Mouse (Mus musculus) urinary bladder, postnatal 36 days (tissue): ENCODE results near the gene Lbhd1.
A peak's percentile ranks its signal among the peaks of the same experiment; 100 is the strongest.
"Not testable (repeated sequence)": the region's sequence is repeated elsewhere in the genome, so short reads cannot be mapped to it uniquely, and the experiment has no call there.

Source experiments
- DNase-seq, 2 experiments: peaks; one replicate each; pipeline ENCODE4 v3.0.0; 2022; ENCODE audit warnings: low spot score in 2 of 2, mixed read lengths in 1 of 2

Lbhd1 gene

DNA sequence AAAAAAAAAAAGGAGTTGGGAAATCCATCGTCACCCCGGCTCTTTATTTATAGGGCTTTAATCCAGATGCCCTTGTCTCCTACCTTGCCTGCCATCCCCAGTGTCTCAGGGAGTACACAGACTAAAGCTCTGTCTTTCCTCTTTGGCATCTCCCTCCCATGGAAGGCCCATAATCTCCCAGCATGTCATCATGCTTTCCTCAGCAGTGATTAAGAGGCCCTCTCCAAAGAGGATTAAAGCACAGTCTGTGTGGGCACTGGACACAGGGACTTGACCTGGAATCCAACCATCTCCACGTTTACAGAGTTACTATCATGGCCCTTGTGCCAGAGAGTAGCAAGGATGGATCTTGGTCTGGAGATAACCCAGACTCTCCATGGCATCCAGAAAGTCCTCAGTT lies at the start of gene Lbhd1, which contains the start of gene Gm49403:
Gene Lbhd1, plus strand, starts transcription at position 117 of the 400 bp plus-strand sequence.
Gene Gm49403, plus strand, starts transcription at position 315 of the 400 bp plus-strand sequence.
- no peak for DNase-seq

GRCm38 (mm10) chr19:8836327-8836726 lies 47.2 kb upstream of the Lbhd1 start:
- DNase-seq, result not testable (repeated sequence)

DNA sequence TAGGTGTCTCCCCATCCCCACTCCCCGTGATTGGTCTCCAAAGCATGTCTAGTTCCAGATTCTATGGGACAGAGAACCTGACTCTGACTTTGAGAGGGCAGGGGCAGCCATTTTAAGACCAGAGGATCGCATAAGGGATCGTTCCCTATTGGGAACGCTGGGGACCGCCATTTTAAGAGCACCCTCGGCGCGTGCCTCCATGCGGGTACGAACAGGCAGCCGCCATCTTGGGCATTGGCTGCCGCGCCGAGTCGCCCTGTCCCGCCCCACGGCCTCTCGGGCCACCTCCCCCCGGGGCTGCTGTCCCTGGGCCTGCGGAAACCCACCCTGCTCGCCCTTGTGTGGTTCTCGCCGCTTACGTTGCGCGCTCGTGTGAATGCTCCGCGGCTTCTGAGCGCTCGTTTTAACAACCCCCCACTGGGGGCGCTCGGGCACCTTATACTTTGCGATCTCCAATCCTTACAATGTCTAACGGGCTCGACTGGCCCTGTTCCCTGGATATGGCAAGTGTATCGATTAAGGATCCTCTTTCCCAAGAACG lies 46.2 kb upstream of the Lbhd1 start, which contains the start of gene Bscl2:
Gene Bscl2, plus strand, starts transcription at position 217 of the 541 bp plus-strand sequence.
- peak; percentile 80 to 82 for DNase-seq

GRCm38 (mm10) chr19:8838041-8838730 lies 45.3 kb upstream of the Lbhd1 start:
- DNase-seq, result no peak

DNA sequence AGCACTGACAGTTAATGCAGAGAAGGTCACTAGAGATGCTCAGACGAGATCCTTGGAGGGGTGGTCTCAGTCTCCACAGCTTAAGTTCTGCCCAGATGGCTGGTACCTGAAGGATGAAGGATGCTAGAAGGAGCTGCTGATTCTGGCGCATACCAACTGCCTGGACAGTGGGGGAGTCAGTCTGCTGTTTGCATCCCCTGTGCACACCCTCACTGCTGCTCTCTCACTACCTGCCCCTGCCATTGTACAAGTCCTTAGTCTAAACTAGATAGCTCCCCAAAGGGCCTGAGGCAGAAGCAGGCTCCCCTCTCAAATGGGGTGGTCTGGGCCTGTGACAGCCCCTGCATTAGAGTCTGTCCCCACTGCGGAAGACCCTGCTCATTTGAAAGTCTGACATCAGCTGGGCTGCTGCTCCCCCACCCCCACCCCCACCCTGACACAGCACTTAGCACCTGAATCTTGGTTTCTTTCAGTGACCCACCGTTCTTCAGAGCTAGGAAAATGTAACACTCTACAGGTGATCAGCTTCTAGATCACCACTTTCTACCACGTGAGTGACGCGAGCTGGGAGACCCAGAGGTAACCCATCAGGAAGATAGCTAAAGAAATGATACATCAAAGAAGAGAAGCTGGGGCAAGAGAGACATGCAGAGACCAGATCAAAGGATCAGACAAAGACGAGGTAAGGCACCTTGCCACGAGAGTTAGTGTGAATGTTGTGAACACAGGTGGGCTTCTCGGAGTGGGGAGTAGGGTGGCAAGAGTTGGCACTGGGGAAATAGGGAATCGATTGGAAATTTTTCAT lies 44.2 kb upstream of the Lbhd1 start, which contains the start of gene Gng3:
Gene Gng3, minus strand, starts transcription at position 92 of the 805 bp plus-strand sequence.
- DNase-seq, result no peak

DNA sequence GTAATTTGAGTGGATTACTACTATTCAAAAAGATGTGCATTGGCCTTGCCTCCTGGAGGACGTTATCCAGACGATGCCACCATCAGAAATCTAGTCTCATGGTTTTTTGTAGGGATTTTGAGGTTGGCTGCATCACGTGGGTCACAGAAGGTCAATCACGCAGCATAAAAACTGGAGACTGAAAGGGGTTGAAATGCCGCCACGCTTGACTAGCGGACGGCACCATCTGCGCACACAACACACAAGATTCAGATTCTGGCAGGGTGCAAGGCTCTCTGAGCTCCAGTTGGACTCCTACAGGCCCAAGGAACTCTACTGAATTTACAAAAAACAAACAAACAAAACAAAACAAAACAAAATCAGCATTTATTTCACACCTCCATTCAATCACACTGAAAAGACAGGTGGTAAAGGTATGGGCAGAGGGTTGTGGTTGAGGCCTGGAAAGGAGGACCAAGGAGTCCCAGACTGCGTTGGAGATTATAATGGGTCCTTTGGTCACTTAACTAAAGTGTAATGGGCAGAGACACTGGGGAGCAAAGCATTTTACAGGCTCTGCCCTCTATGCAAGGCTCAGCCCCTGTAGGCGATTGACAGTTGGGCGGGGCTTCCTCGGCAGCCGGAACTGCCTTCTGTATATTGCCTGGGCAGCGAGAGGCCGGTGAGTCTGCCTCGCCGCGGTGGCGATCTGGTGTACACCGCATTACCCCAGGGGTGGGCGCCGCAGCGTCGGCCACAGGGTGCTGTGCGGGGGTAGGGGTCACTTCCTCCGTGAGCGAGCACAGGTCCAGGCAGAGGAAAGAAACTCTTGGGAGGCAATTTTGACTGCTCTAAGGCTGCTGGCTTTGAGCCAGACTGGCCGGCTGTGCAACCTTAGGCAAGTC lies 43.4 kb upstream of the Lbhd1 start:
- peak; percentile 65 to 84 for DNase-seq

DNA sequence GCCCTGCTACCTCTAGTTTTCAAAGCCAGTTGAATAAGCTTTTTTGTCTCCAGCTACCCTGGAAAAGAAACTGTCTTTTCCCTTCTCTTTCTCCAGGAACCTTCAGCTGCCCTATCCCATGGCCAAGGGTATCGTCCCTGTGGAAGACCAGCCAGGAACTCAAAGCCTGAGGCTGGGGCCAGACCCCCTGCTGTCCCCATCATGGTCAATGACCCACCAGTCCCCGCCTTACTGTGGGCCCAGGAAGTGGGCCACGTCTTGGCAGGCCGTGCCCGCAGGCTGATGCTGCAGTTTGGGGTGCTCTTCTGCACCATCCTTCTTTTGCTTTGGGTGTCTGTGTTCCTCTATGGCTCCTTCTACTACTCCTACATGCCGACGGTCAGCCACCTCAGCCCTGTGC lies 42.5 kb upstream of the Lbhd1 start:
- no peak for DNase-seq

GRCm38 (mm10) chr19:8842961-8843360 lies 40.6 kb upstream of the Lbhd1 start:
- peak in 1 of 2 experiments; percentile 43 for DNase-seq

DNA sequence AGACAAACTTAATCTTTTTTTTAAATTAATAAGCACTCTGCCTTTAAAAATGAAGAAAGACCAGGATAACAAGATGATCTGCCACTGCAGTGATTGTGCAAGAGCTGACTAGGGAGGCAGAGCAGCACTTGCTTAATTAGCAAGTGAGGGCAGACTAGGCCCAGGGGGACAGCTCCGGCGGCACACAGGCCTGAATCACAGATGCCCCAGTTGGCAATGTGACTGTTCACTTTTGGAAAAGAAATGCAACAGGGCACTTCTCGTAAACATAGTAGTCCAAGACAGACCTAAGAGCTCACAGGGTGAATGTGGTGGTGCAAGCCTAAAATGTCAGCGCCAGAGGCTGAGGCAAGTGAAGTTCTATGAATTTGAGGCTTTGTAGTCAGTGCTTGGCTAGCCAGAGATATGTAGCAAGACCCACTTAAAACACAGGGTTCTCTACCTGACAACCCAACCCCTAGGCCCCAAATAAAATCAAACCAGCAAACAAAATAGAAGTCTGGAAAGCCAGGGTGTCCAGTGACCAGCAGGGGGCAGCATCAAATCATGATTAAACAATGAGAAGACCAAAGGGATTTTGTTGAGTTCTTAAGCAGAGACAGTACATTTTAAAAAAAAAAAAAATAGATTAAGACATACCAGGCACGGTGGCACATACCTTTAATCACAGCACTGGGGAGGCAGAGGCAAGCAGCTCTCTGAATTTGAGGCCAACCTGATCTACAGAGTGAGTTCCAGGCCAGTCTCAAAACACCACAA lies 39.0 kb upstream of the Lbhd1 start:
- DNase-seq, result peak; percentile 68 to 78

DNA sequence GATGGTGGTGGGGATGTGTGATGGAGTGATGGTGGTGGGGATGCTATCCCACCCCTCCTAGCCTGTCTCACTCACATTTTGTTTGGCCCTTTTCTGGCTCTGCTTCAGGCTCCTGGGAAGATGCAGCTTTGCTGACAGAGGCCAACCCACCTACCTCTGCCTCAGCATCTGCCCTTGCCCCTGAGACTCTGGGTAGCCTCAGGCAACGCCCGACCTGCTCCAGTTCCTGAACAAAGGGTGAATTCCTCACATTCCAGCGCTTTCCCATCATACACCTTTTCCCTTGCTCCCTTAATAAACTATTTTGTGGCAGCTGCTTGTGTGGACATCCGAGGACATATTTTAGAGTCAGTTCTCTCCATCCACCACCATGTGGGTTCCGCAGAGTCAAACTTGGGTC lies 35.2 kb upstream of the Lbhd1 start:
- DNase-seq, result no peak

GRCm38 (mm10) chr19:8850402-8850901 lies 33.1 kb upstream of the Lbhd1 start, which contains the start of gene Lrrn4cl:
TSS of gene Lrrn4cl (plus strand) at chr19:8850768.
- DNase-seq, result peak; percentile 25 to 64

GRCm38 (mm10) chr19:8851639-8852038 lies 31.9 kb upstream of the Lbhd1 start:
- no peak for DNase-seq

DNA sequence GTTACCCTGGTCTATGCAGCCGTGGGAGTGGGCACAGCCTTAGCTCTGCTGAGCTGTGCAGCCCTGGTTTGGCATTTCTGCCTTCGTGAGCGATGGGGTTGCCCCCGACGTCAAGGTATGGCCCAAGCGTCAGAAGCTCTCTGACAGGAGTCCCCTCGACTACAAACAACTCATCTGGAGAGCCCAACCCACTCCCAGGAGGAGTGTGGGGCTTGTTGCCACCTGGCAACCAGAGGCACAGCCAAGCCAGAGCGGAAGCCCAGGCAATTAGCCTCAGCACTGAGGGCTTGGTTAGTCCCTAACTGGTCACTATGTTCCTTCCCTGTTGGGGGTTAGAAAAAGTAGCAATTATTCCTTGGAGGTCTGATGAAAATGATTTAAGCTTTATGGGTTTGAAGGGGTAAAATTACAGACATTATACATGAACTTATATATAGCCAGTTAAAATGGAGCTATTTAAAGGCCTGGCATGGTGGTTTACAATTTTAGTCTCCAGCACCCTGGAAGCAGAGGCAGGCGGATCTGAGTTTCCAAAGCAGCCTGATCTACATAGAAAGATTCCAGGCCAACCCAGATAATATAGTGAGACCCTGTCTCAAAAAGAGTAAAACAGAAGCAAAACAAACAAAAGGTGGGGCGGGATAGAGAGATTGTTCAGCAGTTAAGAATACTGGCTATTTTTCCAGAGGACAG lies 31.1 kb upstream of the Lbhd1 start:
- peak in 1 of 2 experiments; percentile 39 for DNase-seq

- DNase-seq, result no peak
These were observed 30.4 kb upstream of the Lbhd1 start for GRCm38 (mm10) chr19:8853117-8853516.

- peak in 1 of 2 experiments; percentile 42 for DNase-seq
These were observed 25.8 kb upstream of the Lbhd1 start for GRCm38 (mm10) chr19:8857689-8858088.

- no peak for DNase-seq
These were observed 24.5 kb upstream of the Lbhd1 start for GRCm38 (mm10) chr19:8859018-8859417.

- DNase-seq, result no peak
These were observed 19.3 kb upstream of the Lbhd1 start for GRCm38 (mm10) chr19:8864265-8864664.

- not testable (repeated sequence) for DNase-seq
These were observed 13.2 kb upstream of the Lbhd1 start for GRCm38 (mm10) chr19:8870381-8870780.

- DNase-seq, result no peak
These were observed 12.7 kb upstream of the Lbhd1 start for GRCm38 (mm10) chr19:8870838-8871237.
